Mouse (Mus musculus) neural tube, embryonic 14.5 days (tissue): ENCODE results near the gene Ubap2. TPM values are rescaled to one million over a fixed set of nuclear protein-coding genes. Genes with fewer than 3 reads are reported as not detected.

ENCODE experiments used
- ATAC-seq: fragments of 200-750 bp; cut with Nextera tagmentation; 2 replicates; pipeline ENCODE4 v1.8.0; 2017; ENCODE audit warnings: low read depth, mild to moderate bottlenecking, moderate TSS enrichment, moderate library complexity
- H3K27ac ChIP-seq: fragments of 300-500 bp; sonication (generic); 2 replicates; pipeline ENCODE4 v1.5.1; 2014; ENCODE audit warnings: low read depth, mild to moderate bottlenecking, control low read depth, low read length, moderate library complexity, mixed read lengths
- H3K27me3 ChIP-seq: fragments of 300-500 bp; sonication (generic); 2 replicates; pipeline ENCODE4 v1.6.1; 2014; ENCODE audit warnings: low read length; ENCODE audit not compliant: control insufficient read depth, insufficient read depth
- H3K36me3 ChIP-seq: fragments of 300-500 bp; sonication (generic); 2 replicates; pipeline ENCODE4 v1.6.1; 2014; ENCODE audit warnings: low read length, mixed read lengths; ENCODE audit not compliant: control insufficient read depth, insufficient read depth
- H3K4me1 ChIP-seq: fragments of 300-500 bp; sonication (generic); 2 replicates; pipeline ENCODE4 v1.6.1; 2014; ENCODE audit warnings: low read length; ENCODE audit not compliant: control insufficient read depth, insufficient read depth
- H3K4me2 ChIP-seq: fragments of 300-500 bp; sonication (generic); 2 replicates; pipeline ENCODE4 v1.6.1; 2014; ENCODE audit warnings: mild to moderate bottlenecking, low read depth, low read length, control low read depth
- H3K4me3 ChIP-seq: fragments of 300-500 bp; sonication (generic); 2 replicates; pipeline ENCODE4 v1.5.1; 2014; ENCODE audit warnings: low read depth, low read length, control low read depth, mixed read lengths
- H3K9ac ChIP-seq: fragments of 300-500 bp; sonication (generic); replicated peaks from 2 replicates; pipeline ENCODE4 v1.6.1; 2014; ENCODE audit warnings: low read depth, mild to moderate bottlenecking, control low read depth, low read length, mixed read lengths
- H3K9me3 ChIP-seq: fragments of 300-500 bp; sonication (generic); 2 replicates; pipeline ENCODE4 v1.6.1; 2016; ENCODE audit warnings: low read length; ENCODE audit not compliant: control insufficient read depth
- WGBS: fragments of 180-500 bp; shearing (Covaris S2); extraction: QIAGEN DNeasy Blood & Tissue Kit; methylation state at CpG from one replicate; pipeline ENCODE4 v1.1.7; 2014; 5-methylcytosine and 5-hydroxymethylcytosine counted together
- polyA plus RNA-seq: library from polyadenylated mRNA; unstranded; fragments of >200 nt; fragmentation: Nextera tagmentation; extraction: Ambion mirVana; gene quantifications from 2 replicates; pipeline ENCODE4 v1.2.1, GENCODE M21; 2014

Ubap2 gene
- polyA plus RNA-seq, 1 experiment from 2014 or later, result 41.2 TPM

GRCm38 (mm10) chr4:41161232-41161631, 113.7 kb downstream of the Ubap2 start:
- Histone ChIP-seq H3K27ac (no peak overlapping the region), H3K36me3 (no peaks in the 10 kb centered on the region), H3K27me3 (no peaks in the 10 kb centered on the region), H3K9me3 (no peaks in the 10 kb centered on the region), H3K9ac (no peak overlapping the region), H3K4me1 (0 out of 2 replicates have a peak, but pooled peaks cover under 1% of the 10 kb centered on the region), H3K4me3 (no peak overlapping the region), H3K4me2 (no peak overlapping the region)
- WGBS, result 96% methylated on average over 3 of the region's 3 CpGs
- no peak for ATAC-seq

- 92% methylated on average over 1 of the region's 1 CpGs for WGBS
- Histone ChIP-seq H3K4me1 (no peaks in the 10 kb centered on the region), H3K9ac (no peak overlapping the region)
These were observed 116.7 kb downstream of the Ubap2 start for GRCm38 (mm10) chr4:41158251-41158650.

GRCm38 (mm10) chr4:41156961-41157360, 118.0 kb downstream of the Ubap2 start:
- Histone ChIP-seq H3K4me2 (no peak overlapping the region), H3K27me3 (no peaks in the 10 kb centered on the region), H3K36me3 (no peaks in the 10 kb centered on the region), H3K4me3 (no peak overlapping the region), H3K4me1 (no peaks in the 10 kb centered on the region), H3K27ac (no peak overlapping the region), H3K9me3 (no peaks in the 10 kb centered on the region), H3K9ac (no peak overlapping the region)
- 88% methylated on average over 9 of the region's 9 CpGs for WGBS
- no peak for ATAC-seq

More at GRCm38 (mm10) chr4:41158251-41158650, 116.7 kb downstream of the Ubap2 start:
- no peaks in the 10 kb centered on the region for H3K9me3 ChIP-seq
- ATAC-seq, result no peak
- H3K4me2 ChIP-seq, result no peak overlapping the region
- no peaks in the 10 kb centered on the region for H3K36me3 ChIP-seq
- no peak overlapping the region for H3K4me3 ChIP-seq
- H3K27me3 ChIP-seq, result no peaks in the 10 kb centered on the region
- no peak overlapping the region for H3K27ac ChIP-seq

GRCm38 (mm10) chr4:41153146-41153545, 121.8 kb downstream of the Ubap2 start:
- Histone ChIP-seq H3K4me2 (no peak overlapping the region), H3K36me3 (no peaks in the 10 kb centered on the region), H3K4me3 (no peak overlapping the region), H3K9ac (no peak overlapping the region), H3K4me1 (no peaks in the 10 kb centered on the region), H3K27me3 (no peaks in the 10 kb centered on the region), H3K27ac (no peak overlapping the region), H3K9me3 (no peaks in the 10 kb centered on the region)
- 58% methylated on average over 3 of the region's 3 CpGs for WGBS
- no peak; the same call in 1 of the 2 replicates for ATAC-seq

- Histone ChIP-seq H3K27me3 (no peaks in the 10 kb centered on the region), H3K27ac (no peak overlapping the region), H3K36me3 (no peaks in the 10 kb centered on the region), H3K9ac (no peak overlapping the region), H3K4me3 (no peak overlapping the region), H3K4me1 (no peaks in the 10 kb centered on the region), H3K4me2 (no peak overlapping the region), H3K9me3 (no peaks in the 10 kb centered on the region)
- WGBS, result 88% methylated on average over 7 of the region's 7 CpGs
- ATAC-seq, result no peak
These were observed 123.8 kb downstream of the Ubap2 start for GRCm38 (mm10) chr4:41151186-41151585.

- Histone ChIP-seq H3K27ac (no peak overlapping the region), H3K9ac (no peak overlapping the region), H3K9me3 (no peaks in the 10 kb centered on the region), H3K4me2 (no peak overlapping the region), H3K27me3 (no peaks in the 10 kb centered on the region), H3K4me1 (no peaks in the 10 kb centered on the region), H3K36me3 (no peaks in the 10 kb centered on the region), H3K4me3 (no peak overlapping the region)
- 77% methylated on average over 3 of the region's 3 CpGs for WGBS
- ATAC-seq, result no peak
These were observed 125.1 kb downstream of the Ubap2 start for GRCm38 (mm10) chr4:41149891-41150290.

Other genes with a start within 250 kb of the Ubap2 start
- not detected in 2 replicates for gene Aqp7, start 227.0 kb downstream of the Ubap2 start, polyA plus RNA-seq
- 0.19 TPM in 1 of 2 replicates, not detected in the other for gene Aqp3, start 177.0 kb downstream of the Ubap2 start, polyA plus RNA-seq
- 34.8 and 36.1 TPM in 2 replicates for gene Nol6, start 150.7 kb downstream of the Ubap2 start, polyA plus RNA-seq
- 57.5 and 70.7 TPM in 2 replicates for gene Ube2r2, start 139.4 kb downstream of the Ubap2 start, polyA plus RNA-seq
- 57.4 and 67.5 TPM in 2 replicates for gene Dcaf12, start 39.7 kb upstream of the Ubap2 start, polyA plus RNA-seq
- 66.8 and 76.3 TPM in 2 replicates for gene Ubap1, start 73.9 kb upstream of the Ubap2 start, polyA plus RNA-seq
- 2.1 and 2.3 TPM in 2 replicates for gene Kif24, start 189.7 kb upstream of the Ubap2 start, polyA plus RNA-seq
- 60.8 and 78.5 TPM in 2 replicates for gene Nudt2, start 190.0 kb upstream of the Ubap2 start, polyA plus RNA-seq
- gene AI464131, start 227.9 kb upstream of the Ubap2 start, polyA plus RNA-seq, result 8.0 and 8.6 TPM in 2 replicates
- 5.3 and 13.7 TPM in 2 replicates for gene 1110017D15Rik, start 242.2 kb upstream of the Ubap2 start, polyA plus RNA-seq